Mouse (Mus musculus) limb, embryonic 14.5 days (tissue): ENCODE data around the gene Eci1. TPM values are rescaled to one million over a fixed set of nuclear protein-coding genes. Genes with fewer than 3 reads are reported as not detected.
A peak's percentile ranks its signal among the peaks of the same experiment; 100 is the strongest.

Experiments used
- ATAC-seq: fragments of 200-750 bp; cut with Nextera tagmentation; 2 replicates; pipeline ENCODE4 v1.8.0; 2017; ENCODE audit warnings: low read depth, moderate number of reproducible peaks, moderate TSS enrichment; ENCODE audit not compliant: low FRiP score
- DNase-seq: peaks from one replicate; pipeline ENCODE4 v3.0.0-alpha.2; 2015; ENCODE audit warnings: low spot score
- H3K27ac ChIP-seq: fragments of 300-500 bp; sonication (generic); replicated peaks from 2 replicates; pipeline ENCODE4 v1.5.1; 2014; ENCODE audit warnings: low read depth, mild to moderate bottlenecking, low read length, moderate library complexity, mixed read lengths
- H3K27me3 ChIP-seq: fragments of 300-500 bp; sonication (generic); 2 replicates; pipeline ENCODE4 v1.6.1; 2014; ENCODE audit warnings: low read length, mixed read lengths; ENCODE audit not compliant: control insufficient read depth, insufficient read depth
- H3K36me3 ChIP-seq: fragments of 300-500 bp; sonication (generic); 2 replicates; pipeline ENCODE4 v1.6.1; 2014; ENCODE audit warnings: mild to moderate bottlenecking, low read length, moderate library complexity, mixed read lengths; ENCODE audit not compliant: control insufficient read depth, insufficient read depth
- H3K4me1 ChIP-seq: fragments of 300-500 bp; sonication (generic); 2 replicates; pipeline ENCODE4 v1.6.1; 2014; ENCODE audit warnings: antibody characterized with exemption, low read length, mixed read lengths; ENCODE audit not compliant: control insufficient read depth, insufficient read depth
- H3K4me2 ChIP-seq: fragments of 300-500 bp; sonication (generic); replicated peaks from 2 replicates; pipeline ENCODE4 v1.6.1; 2014; ENCODE audit warnings: low read depth, mild to moderate bottlenecking, low read length, moderate library complexity; ENCODE audit not compliant: severe bottlenecking
- H3K4me3 ChIP-seq: fragments of 300-500 bp; sonication (generic); replicated peaks from 2 replicates; pipeline ENCODE4 v1.5.1; 2014; ENCODE audit warnings: low read length
- H3K9ac ChIP-seq: fragments of 300-500 bp; sonication (generic); 2 replicates; pipeline ENCODE4 v1.6.1; 2014; ENCODE audit warnings: mild to moderate bottlenecking, low read depth, low read length, moderate library complexity; ENCODE audit not compliant: severe bottlenecking
- H3K9me3 ChIP-seq: fragments of 300-500 bp; sonication (generic); 2 replicates; pipeline ENCODE4 v1.6.1; 2016; ENCODE audit warnings: low read length; ENCODE audit not compliant: control insufficient read depth
- POLR2A ChIP-seq: fragments of 200-500 bp; IDR thresholded peaks from 2 replicates; pipeline ENCODE4 v1.8.0; 2012; ENCODE audit warnings: inconsistent platforms, mild to moderate bottlenecking, moderate library complexity, borderline replicate concordance; ENCODE audit not compliant: insufficient read depth, insufficient read length; ENCODE audit errors: extremely low read depth
- WGBS: fragments of 180-500 bp; shearing (Covaris S2); extraction: QIAGEN DNeasy Blood & Tissue Kit; methylation state at CpG from one replicate; pipeline ENCODE4 v1.1.7; 2014; 5-methylcytosine and 5-hydroxymethylcytosine counted together
- polyA plus RNA-seq, 2 experiments: library from polyadenylated mRNA; depleted of rRNA in 1 of 2; stranded (reverse) in 1 of 2; unstranded in 1 of 2; fragments of >200 nt; fragmentation: Nextera tagmentation in 1 of 2; extraction: Ambion mirVana in 1 of 2; gene quantifications; 2 replicates each; pipeline versions ENCODE4 v1.2.1 to v1.2.3; 2012 to 2014

Eci1 gene
- polyA plus RNA-seq, 2 experiments: 48.5 to 51.7 TPM

DNA sequence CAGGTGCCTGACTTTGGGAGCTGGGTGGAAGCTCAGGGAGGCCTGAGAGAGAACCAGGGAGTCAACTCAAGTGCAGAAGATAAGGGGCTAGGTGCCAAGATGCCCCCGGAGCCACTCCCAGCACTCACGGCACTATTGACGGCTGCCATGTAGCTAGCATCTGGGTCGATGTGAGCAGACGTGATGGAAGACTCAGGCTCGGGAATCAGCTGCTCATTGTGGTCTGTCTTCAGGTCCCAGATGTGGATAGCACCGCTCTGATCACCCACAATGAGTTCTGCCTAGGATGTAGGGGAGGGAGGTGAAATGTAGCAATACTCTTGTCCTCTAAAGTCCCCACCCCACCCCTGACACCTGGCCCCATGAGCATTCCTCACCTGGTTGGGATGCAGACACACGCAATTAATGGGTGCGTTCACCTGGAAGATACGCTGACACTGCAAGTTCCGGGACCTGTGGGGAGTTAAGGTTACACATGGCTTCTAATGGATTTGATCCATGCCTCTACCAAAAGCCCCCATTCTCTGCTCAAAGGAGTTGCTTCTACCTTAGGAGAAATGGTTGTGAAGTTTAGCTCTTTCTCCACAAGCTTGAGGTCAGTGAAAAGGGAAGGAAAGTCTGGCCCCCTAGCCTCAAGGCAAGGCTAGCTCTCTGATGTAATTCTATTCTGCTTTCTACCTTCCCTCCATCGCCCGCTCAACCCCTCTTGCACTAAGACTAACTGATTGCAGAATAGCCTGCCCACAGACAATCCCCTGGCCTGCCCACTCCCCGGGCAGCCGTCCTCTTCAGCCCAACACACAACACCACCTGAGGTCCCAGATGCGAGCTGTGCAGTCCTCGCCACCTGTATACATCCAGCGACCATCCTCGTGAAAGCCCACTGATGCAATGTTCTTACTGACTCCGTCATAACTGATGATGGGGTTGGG is 50.9 kb downstream of the Eci1 start:
- 93% methylated on average over 20 of the region's 20 CpGs for WGBS
- H3K27ac ChIP-seq: no peak overlapping the region
- peaks cover 13% of the 10 kb centered on the region for H3K4me1 ChIP-seq
- H3K36me3 ChIP-seq: peaks cover 42% of the 10 kb centered on the region
- H3K27me3 ChIP-seq: no peaks in the 10 kb centered on the region
- peak overlapping the region; percentile 66 for H3K4me3 ChIP-seq
- TF ChIP-seq POLR2A: no peak
- H3K9me3 ChIP-seq: no peaks in the 10 kb centered on the region
- ATAC-seq (no peak), DNase-seq (no peak)
- peak overlapping the region; percentile 74; the same call in 1 of the 2 replicates for H3K4me2 ChIP-seq
- no peak overlapping the region for H3K9ac ChIP-seq

DNA sequence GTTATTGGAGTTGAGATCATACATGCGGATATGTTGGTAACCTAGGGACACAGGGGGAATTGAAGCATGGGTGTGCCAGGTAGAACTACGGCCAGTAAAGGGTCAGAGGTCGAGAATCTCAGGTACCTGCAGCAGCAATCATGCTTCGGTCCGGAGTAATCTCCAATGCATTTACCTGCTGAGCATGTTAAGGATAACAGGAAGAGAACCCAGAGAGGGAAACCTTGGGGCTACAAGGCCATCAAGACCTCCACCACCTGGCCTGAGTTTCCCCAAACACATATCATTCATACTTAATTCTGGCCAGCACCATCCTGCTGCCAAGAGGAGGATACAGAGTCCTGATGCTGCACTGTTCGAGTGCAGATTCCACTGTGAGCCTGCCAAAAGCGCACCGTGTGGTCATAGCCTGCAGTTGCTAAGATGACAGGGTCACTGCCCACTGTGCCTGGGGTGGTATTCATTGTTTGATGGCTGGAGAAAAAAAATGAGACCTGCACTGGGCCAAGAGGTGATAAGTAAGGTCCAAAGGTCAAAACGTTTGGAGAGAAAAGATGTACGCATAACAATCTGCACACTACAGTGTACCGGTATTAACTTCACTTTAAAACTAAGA is 51.7 kb downstream of the Eci1 start:
- Histone ChIP-seq H3K4me2 (peak overlapping the region; percentile 74), H3K4me1 (peaks cover 7% of the 10 kb centered on the region), H3K9ac (peak overlapping the region; percentile 73), H3K27me3 (no peaks in the 10 kb centered on the region), H3K27ac (no peak overlapping the region), H3K9me3 (no peaks in the 10 kb centered on the region), H3K4me3 (peak overlapping the region; percentile 66), H3K36me3 (peaks cover 36% of the 10 kb centered on the region)
- DNase-seq (no peak), ATAC-seq (no peak)
- 47% methylated on average over 11 of the region's 11 CpGs for WGBS
- no peak for TF ChIP-seq POLR2A

DNA sequence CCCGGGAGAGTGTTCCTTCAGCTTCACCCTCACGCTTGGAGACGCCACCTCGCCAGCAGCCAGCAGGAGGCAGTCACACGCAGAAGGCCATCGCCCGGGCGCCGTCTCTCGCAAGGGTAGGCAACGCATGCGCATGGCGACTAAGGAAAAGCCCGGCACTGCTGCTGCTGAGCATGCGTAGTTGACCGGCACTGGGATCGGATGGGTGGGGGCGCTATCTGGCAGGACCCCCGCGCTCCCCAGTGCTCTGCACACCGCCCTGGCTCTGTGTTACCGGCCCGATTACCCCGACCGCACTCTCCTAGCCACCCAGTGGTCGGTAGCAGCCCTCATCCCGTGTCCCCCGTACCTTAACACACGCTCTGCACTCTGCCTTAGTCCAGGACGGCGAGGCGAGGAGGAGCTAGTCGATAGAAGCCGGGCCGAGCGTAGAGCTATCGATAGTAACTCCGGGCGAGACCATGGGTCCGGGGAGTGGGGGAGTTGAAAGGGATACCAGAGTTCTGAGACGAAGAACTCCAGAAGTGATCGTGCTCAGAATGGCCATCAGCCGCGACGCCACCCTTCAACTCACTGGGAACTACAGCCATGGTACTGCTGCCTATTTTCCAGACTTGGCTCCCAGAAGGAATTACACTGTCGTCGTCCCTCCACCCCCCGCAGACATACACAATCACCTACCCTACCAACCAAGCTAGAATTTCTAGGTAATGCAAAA is 52.4 kb downstream of the Eci1 start, which contains the start of gene Mlst8:
TSS of gene Mlst8 (minus strand) at position 416 of the 718 bp plus-strand sequence.
- no peak for TF ChIP-seq POLR2A
- Histone ChIP-seq H3K4me2 (peak within 1 kb of the TSS; percentile 74), H3K36me3 (peaks cover 32% of the 10 kb centered on the region), H3K4me1 (peaks cover 7% of the 10 kb centered on the region), H3K27me3 (no peaks in the 10 kb centered on the region), H3K27ac (peak within 1 kb of the TSS; percentile 95), H3K9me3 (no peaks in the 10 kb centered on the region), H3K9ac (peak within 1 kb of the TSS; percentile 73), H3K4me3 (peak within 1 kb of the TSS; percentile 66)
- ATAC-seq: peak; percentile 95
- DNase-seq: peak; percentile 96
- under 1% methylated on average over 48 of the region's 48 CpGs for WGBS

DNA sequence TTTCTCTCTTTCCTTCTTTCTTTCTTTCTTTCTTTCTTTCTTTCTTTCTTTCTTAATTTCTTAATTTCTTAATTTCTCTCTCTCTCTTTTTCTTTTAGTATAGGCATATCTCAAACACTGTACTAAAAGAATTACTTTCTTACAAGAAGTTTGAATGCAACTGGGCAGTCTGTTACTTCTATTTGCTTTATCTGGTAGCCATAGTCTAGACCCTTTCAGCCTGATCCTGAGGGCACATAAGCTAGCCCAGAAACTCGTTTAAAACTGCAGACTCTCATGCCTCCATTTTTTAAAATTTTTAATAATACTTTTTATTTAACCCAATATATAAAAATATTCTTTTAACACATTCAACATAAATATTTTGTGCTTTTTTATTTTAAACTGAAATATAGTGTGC is 53.0 kb downstream of the Eci1 start:
- Histone ChIP-seq H3K4me3 (peak overlapping the region; percentile 66), H3K27me3 (no peaks in the 10 kb centered on the region), H3K9me3 (no peaks in the 10 kb centered on the region), H3K27ac (no peak overlapping the region; the same call in 1 of the 2 replicates), H3K9ac (peak overlapping the region; percentile 73; the same call in 1 of the 2 replicates), H3K36me3 (peaks cover 28% of the 10 kb centered on the region), H3K4me1 (peaks cover 7% of the 10 kb centered on the region), H3K4me2 (peak overlapping the region; percentile 39)
- ATAC-seq (no peak), DNase-seq (no peak)
- TF ChIP-seq POLR2A: no peak
- 20% methylated on average over 1 of the region's 1 CpGs for WGBS

DNA sequence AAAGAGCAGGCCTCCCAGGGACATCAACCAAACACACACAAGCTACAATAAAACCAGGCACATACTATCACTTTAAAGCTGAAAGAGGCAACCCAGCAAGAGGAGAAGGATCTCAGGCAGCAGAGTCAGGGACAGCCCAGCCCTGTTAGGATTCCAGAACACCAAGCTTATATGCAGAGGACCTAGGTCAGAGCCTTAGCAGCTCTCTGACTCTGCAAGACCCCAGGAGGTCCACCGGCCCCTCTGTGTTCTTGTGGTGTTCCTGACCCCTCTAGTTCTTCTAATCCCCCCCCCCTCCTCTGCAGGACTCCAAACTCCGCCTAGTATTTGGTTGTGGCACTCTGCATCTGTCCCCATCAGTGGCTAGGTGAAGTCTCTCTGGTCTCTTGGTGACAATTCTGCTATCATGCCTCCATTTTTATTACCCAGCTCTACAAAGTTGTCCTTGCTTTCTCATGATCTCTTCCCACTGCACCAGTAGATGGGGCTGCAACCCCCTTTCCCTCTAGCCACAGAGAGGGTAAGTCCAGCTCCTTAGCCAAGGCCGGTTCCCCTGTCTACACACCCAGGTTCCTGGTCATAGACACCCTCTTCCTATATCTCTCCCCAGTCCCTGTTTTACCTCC is 53.9 kb downstream of the Eci1 start:
- H3K36me3 ChIP-seq: peaks cover 19% of the 10 kb centered on the region
- no peak overlapping the region for H3K4me2 ChIP-seq
- TF ChIP-seq POLR2A: no peak
- DNase-seq (no peak), ATAC-seq (no peak)
- H3K9me3 ChIP-seq: no peaks in the 10 kb centered on the region
- no peak overlapping the region for H3K9ac ChIP-seq
- WGBS: 57% methylated on average over 3 of the region's 3 CpGs
- no peaks in the 10 kb centered on the region for H3K27me3 ChIP-seq
- H3K27ac ChIP-seq: no peak overlapping the region
- H3K4me3 ChIP-seq: no peak overlapping the region
- H3K4me1 ChIP-seq: peaks cover 7% of the 10 kb centered on the region
